ENCODE assay signal across 13 mouse cellular contexts in the genomic region with DNA sequence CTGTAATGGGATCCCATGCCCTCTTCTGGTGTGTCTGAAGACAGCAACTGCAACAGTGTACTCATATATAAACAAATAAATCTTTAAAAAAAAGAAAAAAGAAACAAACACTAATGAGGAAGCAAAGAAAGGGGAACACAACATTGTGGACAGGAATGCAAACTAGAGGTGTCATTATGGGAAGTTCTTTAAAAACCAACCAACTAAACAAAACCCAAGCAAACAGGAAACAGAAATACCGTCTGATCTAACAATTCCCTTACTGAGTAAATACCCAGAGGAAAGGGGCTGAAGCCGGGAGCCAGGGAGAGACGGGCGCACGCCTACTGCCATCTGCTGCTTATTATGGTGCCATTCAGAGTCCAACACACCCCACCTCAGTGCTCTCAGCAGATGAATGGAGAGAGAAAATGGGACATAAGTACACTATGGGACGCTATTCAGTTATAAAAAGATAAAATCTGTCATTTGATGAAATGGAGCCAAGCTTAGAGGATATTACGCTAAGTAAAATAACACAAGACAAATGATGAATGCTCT. TPM values are rescaled to one million over a fixed set of nuclear protein-coding genes. Genes with fewer than 3 reads are reported as not detected.
A peak's percentile ranks its signal among the peaks of the same experiment; 100 is the strongest.
DNase-seq lines count a peak whose midpoint lies in the region; ATAC-seq lines count a peak whose summit lies in the region.
"Had no signal": no experiment of that assay in that cellular context is flagged by ENCODE, and none has a peak within 500 bp of the region (broad histone marks: within the 10 kb centered on the region; RNA-seq: fewer than 3 reads in every experiment).

No protein-coding gene starts in this region.

- no peak overlapping the region for H3K9ac ChIP-seq in liver, embryonic 12.5 days
- H3K9ac ChIP-seq in liver, embryonic 11.5 days (ENCODE audit: low read depth, low read length): no peak overlapping the region

- intact Hi-C loops in left cerebral cortex, postnatal 10 days (cut with DNase I): loop anchor here (10.0 kb wide), 1 partner anchor 73 kb away; a partner anchor contains a TSS

- no peak for ATAC-seq in liver, embryonic 12.5 days
- ATAC-seq in liver, embryonic 11.5 days (replicated peaks; ENCODE audit: low FRiP score): no peak
- ATAC-seq: hindbrain, embryonic 16.5 days had no signal

- peaks cover 52% of the 10 kb centered on the region for H3K4me1 ChIP-seq in liver, embryonic 12.5 days
- H3K4me1 ChIP-seq in liver, embryonic 11.5 days (replicated peaks; ENCODE audit: control insufficient read depth, insufficient read depth, low read length): peaks cover 21% of the 10 kb centered on the region

- peak overlapping the region; percentile 8; the same call in 1 of the 2 replicates for H3K27ac ChIP-seq in liver, embryonic 12.5 days
- no peak overlapping the region for H3K27ac ChIP-seq in liver, embryonic 11.5 days (ENCODE audit: low read depth, low read length)
- H3K27ac ChIP-seq: heart, adult 2 months had no signal

- H3K4me2 ChIP-seq in liver, embryonic 12.5 days: no peak overlapping the region
- H3K4me2 ChIP-seq in liver, embryonic 11.5 days: no peak overlapping the region

- no peak overlapping the region for H3K4me3 ChIP-seq in liver, embryonic 12.5 days
- no peak overlapping the region for H3K4me3 ChIP-seq in liver, embryonic 11.5 days (ENCODE audit: low read depth, low read length)
- H3K4me3 ChIP-seq: heart, adult 2 months had no signal

- H3K9me3 ChIP-seq in liver, embryonic 12.5 days (replicated peaks): no peaks in the 10 kb centered on the region
- no peaks in the 10 kb centered on the region for H3K9me3 ChIP-seq in liver, embryonic 11.5 days (ENCODE audit: control insufficient read depth, low read length)

- no peak for DNase-seq in liver, embryonic 11.5 days (ENCODE audit: low spot score)
- DNase-seq in cerebellum, adult 9-11 months: peak; percentile 54
- peak; percentile 59 to 63 for DNase-seq in left cerebral cortex, postnatal 10 days (ENCODE audit: extremely low spot score in 1 of 2, low spot score in 2 of 2)
- DNase-seq in splenic B cell, adult 2 months (ENCODE audit: low read depth, low spot score): peak; percentile 50
- no peak for DNase-seq in urinary bladder, postnatal 10 days (ENCODE audit: low spot score)
- no peak for DNase-seq in c-Kit-positive CD71-positive TER-119-positive erythroid progenitor cells, embryonic 14.5 days (ENCODE audit: low spot score)
- DNase-seq: adrenal gland, postnatal 14 days; heart, adult 2 months; kidney, postnatal 4 days; lung, adult 2 months; retina, postnatal 1 day had no signal

- H3K36me3 ChIP-seq in liver, embryonic 12.5 days: peaks cover 90% of the 10 kb centered on the region
- peaks cover 30% of the 10 kb centered on the region for H3K36me3 ChIP-seq in liver, embryonic 11.5 days (ENCODE audit: control insufficient read depth, insufficient read depth, low read length)
- H3K36me3 ChIP-seq in splenic B cell, adult 2 months (ENCODE audit: control insufficient read depth, insufficient read depth, low read length, poor library complexity, severe bottlenecking): peaks cover 10% of the 10 kb centered on the region; the same call in 1 of the 2 replicates

- H3K27me3 ChIP-seq in liver, embryonic 12.5 days (replicated peaks): no peaks in the 10 kb centered on the region
- H3K27me3 ChIP-seq in liver, embryonic 11.5 days (replicated peaks; ENCODE audit: control insufficient read depth, insufficient read depth, low read length): no peaks in the 10 kb centered on the region
- H3K27me3 ChIP-seq in splenic B cell, adult 2 months (ENCODE audit: control insufficient read depth, insufficient read depth, low read length, poor library complexity, severe bottlenecking): no peaks in the 10 kb centered on the region

- WGBS in liver, embryonic 12.5 days (ENCODE audit: insufficient replicate concordance): 78% methylated on average over 7 of the region's 7 CpGs
- 79% methylated on average over 7 of the region's 7 CpGs for WGBS in liver, embryonic 11.5 days

RNA-seq across cellular contexts. Expression of a gene that starts 5.5 kb away (rescaled TPM):
- polyA plus RNA-seq in liver, embryonic 12.5 days (2016; fragmentation: Nextera tagmentation; extraction: Ambion mirVana): 115 and 121 TPM in 2 replicates
- polyA plus RNA-seq in liver, embryonic 11.5 days (2014; fragmentation: Nextera tagmentation; extraction: Ambion mirVana): 96.9 and 106 TPM in 2 replicates
- 10 to 100 TPM; 58.4 to 63.8 TPM for total RNA-seq in left cerebral cortex, postnatal 10 days (2021)

RNA-seq across cellular contexts. Expression of a gene that starts 9.2 kb away (rescaled TPM):
- polyA plus RNA-seq in liver, embryonic 12.5 days (2016; fragmentation: Nextera tagmentation; extraction: Ambion mirVana): 59.5 and 61.7 TPM in 2 replicates
- polyA plus RNA-seq in liver, embryonic 11.5 days (2014; fragmentation: Nextera tagmentation; extraction: Ambion mirVana): 104 and 106 TPM in 2 replicates
- total RNA-seq in left cerebral cortex, postnatal 10 days (2021): 10 to 100 TPM; 94.0 to 95.0 TPM

RNA-seq across cellular contexts. Expression of a gene that starts 18.1 kb away (rescaled TPM):
- 36.0 and 41.2 TPM in 2 replicates for polyA plus RNA-seq in liver, embryonic 12.5 days (2016; fragmentation: Nextera tagmentation; extraction: Ambion mirVana)
- polyA plus RNA-seq in liver, embryonic 11.5 days (2014; fragmentation: Nextera tagmentation; extraction: Ambion mirVana): 47.7 and 49.8 TPM in 2 replicates
- 10 to 100 TPM; 28.0 to 29.7 TPM for total RNA-seq in left cerebral cortex, postnatal 10 days (2021)

RNA-seq across cellular contexts. Expression of a gene that starts 35.3 kb away (rescaled TPM):
- polyA plus RNA-seq in liver, embryonic 12.5 days (2016; fragmentation: Nextera tagmentation; extraction: Ambion mirVana): 67.4 and 71.1 TPM in 2 replicates
- polyA plus RNA-seq in liver, embryonic 11.5 days (2014; fragmentation: Nextera tagmentation; extraction: Ambion mirVana): 97.1 and 104 TPM in 2 replicates
- total RNA-seq in left cerebral cortex, postnatal 10 days (2021): 10 to 100 TPM; 30.5 to 31.9 TPM

RNA-seq across cellular contexts. Expression of a gene that starts 40.0 kb away (rescaled TPM):
- 38.2 and 39.4 TPM in 2 replicates for polyA plus RNA-seq in liver, embryonic 12.5 days (2016; fragmentation: Nextera tagmentation; extraction: Ambion mirVana)
- polyA plus RNA-seq in liver, embryonic 11.5 days (2014; fragmentation: Nextera tagmentation; extraction: Ambion mirVana): 48.6 and 51.6 TPM in 2 replicates
- total RNA-seq in left cerebral cortex, postnatal 10 days (2021): 10 to 100 TPM; 30.1 to 32.3 TPM

Comparison
In these comparisons a context has a peak if more than half of its experiments do, and no peak if none do; other contexts are left out.
1. DNase-seq: peak in cerebellum, adult 9-11 months (single experiment), left cerebral cortex, postnatal 10 days (2 of 2) and splenic B cell, adult 2 months (single experiment); none in liver, embryonic 11.5 days (single experiment), urinary bladder, postnatal 10 days (single experiment) and c-Kit-positive CD71-positive TER-119-positive erythroid progenitor cells, embryonic 14.5 days (single experiment).